Mouse (Mus musculus) monocyte, adult 59 days (primary cell): ENCODE results near the gene Cyp17a1. TPM values are rescaled to one million over a fixed set of nuclear protein-coding genes. Genes with fewer than 3 reads are reported as not detected.

Source experiments
- total RNA-seq, 2 experiments: library from RNA; stranded (reverse); gene quantifications; one replicate each; pipeline ENCODE4 v1.2.4; 2023

Gene Cyp17a1
- not detected for total RNA-seq

DNA sequence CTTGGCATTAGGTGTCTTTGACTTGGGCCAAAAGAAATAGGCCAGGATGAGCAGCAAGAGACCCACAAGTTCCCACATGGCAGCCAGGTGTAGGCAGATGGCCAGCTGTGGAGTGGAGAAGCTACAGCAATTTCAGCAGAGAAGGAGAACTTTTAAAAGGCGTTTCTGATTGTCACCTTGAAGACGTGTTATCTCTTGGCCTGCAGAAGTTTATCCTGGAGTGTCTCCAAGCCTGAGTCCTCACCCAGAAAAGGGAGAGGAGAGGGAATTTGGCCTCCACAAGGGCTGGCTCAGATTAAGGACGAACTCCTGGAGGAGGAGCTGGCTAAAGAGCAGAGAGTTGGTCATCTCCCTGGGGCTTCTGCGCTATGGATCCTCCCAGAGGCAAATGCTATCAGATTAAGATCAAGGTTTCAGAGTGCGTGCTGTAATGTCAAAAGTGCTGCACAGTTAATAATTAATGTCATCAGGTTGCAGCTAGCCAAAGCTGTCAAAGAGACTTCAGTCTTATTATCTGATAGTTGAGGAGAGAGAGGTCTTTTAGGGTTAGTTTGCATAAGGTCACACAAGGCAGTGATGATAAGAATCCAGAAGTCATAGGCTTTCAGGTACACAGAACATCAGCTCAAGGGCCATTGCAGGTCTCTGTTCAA, at the start of gene Cyp17a1:
TSS of gene Cyp17a1 (minus strand) at position 407 of the 653 bp plus-strand sequence.

DNA sequence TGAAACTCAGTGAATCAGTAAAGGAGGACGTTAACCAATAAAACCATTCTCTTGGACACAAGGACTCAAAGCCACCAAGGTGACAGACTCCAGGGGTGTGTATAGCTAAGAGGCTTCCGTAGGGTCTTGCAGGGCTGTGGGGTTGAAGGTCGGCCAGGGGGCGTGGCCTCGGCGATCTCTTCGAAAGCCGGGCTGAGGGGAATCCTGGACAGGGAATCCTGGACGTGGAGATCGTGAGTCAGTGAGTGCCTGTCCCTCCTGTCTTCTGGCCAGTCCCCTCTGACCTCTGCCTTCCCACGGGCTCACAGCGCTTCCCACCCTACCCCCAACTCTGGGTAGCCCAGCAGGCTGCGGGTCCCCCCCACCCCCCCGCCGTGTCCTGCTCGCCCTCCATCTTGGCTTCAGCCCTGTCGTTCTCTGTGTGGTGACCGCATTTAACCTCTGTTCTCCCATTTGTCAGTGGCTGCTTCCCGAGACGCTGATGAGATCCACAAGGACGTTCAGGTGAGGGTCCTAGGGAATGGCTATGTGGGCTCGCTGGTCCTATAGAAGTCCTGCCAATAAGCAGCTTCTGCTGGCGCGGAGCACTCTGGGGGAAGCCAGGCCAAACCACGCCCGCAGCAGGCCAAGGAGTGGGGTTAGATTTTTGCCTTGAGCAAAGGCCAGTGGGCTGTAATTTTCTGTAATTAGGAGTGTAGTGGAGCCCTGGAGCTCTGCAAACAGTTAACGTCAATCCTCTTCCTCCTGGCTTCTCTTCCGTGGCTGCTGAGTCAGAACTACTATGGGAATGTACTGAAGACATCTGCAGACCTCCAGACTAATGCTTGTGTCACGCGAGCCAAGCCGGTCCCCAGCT, 34.6 kb upstream of the Cyp17a1 start, which contains the start of gene As3mt:
TSS of gene As3mt (plus strand) at position 163 of the 856 bp plus-strand sequence.

DNA sequence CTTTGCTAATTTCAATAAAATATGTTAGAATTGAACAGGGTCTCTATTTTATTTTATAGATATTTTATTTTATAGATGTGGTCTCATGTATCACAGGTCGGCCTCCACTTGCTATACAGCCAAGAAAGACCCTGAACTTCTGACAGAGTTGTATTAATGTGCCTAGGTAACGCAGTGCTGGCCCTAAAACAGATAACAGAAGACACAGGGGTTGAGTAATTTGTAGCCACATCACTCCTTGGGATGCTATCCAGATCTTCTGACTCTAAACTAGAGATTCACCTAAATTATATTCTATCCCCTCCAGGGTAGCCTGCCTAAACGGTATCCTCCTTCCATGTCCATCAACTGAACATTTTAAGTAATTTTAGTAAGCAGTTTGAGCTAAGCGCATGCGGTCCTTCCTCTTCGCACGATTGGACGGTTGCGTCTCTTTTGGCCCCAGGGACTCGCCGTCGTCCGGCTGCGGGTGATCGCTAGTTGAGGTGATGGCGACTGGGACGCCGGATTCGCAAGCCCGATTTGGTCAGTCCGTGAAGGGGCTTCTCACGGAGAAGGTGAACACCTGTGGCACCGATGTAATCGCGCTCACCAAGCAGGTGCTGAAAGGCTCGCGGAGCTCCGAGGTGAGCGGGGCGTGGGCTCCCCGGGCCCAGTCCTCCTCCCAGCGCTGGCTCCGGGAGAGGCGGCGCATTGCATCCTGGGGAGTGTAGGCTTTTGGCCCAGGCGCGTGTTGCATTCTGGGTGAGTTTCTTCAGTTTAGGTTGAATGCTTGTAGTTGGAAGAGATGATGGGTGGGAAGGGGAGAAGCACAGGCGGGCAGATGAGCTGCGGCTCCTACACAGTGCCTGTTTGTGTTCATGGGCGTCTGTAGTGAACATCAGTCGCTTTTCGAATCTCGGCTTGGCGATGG, 16.7 kb upstream of the Cyp17a1 start, which contains the start of gene Borcs7:
TSS of gene Borcs7 (plus strand) at position 447 of the 913 bp plus-strand sequence.

Other genes with a start within 250 kb of the Cyp17a1 start
- 100 to 1,000 TPM; 102 to 122 TPM for gene Trim8, start 171.5 kb downstream of the Cyp17a1 start, total RNA-seq
- gene Arl3, start 100.0 kb downstream of the Cyp17a1 start, total RNA-seq: 10 to 100 TPM; 14.3 to 17.5 TPM
- gene Sfxn2, start 99.8 kb downstream of the Cyp17a1 start, total RNA-seq: 10 to 100 TPM; 15.4 to 20.3 TPM
- 10 to 100 TPM; 57.2 to 63.3 TPM for gene Wbp1l, start 74.1 kb downstream of the Cyp17a1 start, total RNA-seq
- 1 to 10 TPM; 5.7 to 8.3 TPM for gene Borcs7, start 16.7 kb upstream of the Cyp17a1 start, total RNA-seq
- 10 to 100 TPM; 23.3 to 23.5 TPM for gene As3mt, start 34.3 kb upstream of the Cyp17a1 start, total RNA-seq
- gene Cnnm2, start 88.4 kb upstream of the Cyp17a1 start, total RNA-seq: 1 to 10 TPM; 6.2 to 7.3 TPM